Mouse (Mus musculus): ENCODE measurements around the gene Piwil1. TPM values are rescaled to one million over a fixed set of nuclear protein-coding genes. Genes with fewer than 3 reads are reported as not detected.

The Piwil1 gene
- total and polyA plus RNA-seq, 3 experiments, result not detected

GRCm38 (mm10) chr5:128694611-128695325 is 7.6 kb upstream of the Piwil1 start:
- no peak overlapping the region for H3K9ac ChIP-seq (ENCODE audit: control insufficient read depth, low read depth, low read length, poor library complexity, severe bottlenecking)
- DNase-seq (ENCODE audit: low read depth, low spot score), result no peak
- TF ChIP-seq ELF1 (IDR thresholded peaks at IDR 0.05; ENCODE audit: low read depth, low read length), result no peak
- no peaks in the 10 kb centered on the region for H3K36me3 ChIP-seq (ENCODE audit: control insufficient read depth in 1 of 2, insufficient read depth in 2 of 2, low read length in 2 of 2)
- no peak overlapping the region for H3K4me3 ChIP-seq (ENCODE audit: control insufficient read depth in 1 of 2, insufficient read depth in 1 of 2, low read depth in 2 of 2, low read length in 2 of 2)
- H3K27me3 ChIP-seq (ENCODE audit: control insufficient read depth in 1 of 2, insufficient read depth in 2 of 2, low read length in 2 of 2), result no peaks in the 10 kb centered on the region
- no peaks in the 10 kb centered on the region for H3K79me2 ChIP-seq (ENCODE audit: control insufficient read depth, insufficient read depth, low read length, poor library complexity)
- H3K27ac ChIP-seq (ENCODE audit: control insufficient read depth, low read depth, low read length), result no peak overlapping the region
- no peaks in the 10 kb centered on the region for H3K9me3 ChIP-seq (replicated peaks; ENCODE audit: insufficient read depth, low read length)
- no peaks in the 10 kb centered on the region for H3K4me1 ChIP-seq (ENCODE audit: control insufficient read depth in 1 of 2, insufficient read depth in 2 of 2, low read length in 2 of 2)

- Histone ChIP-seq H3K9ac (ENCODE audit: control insufficient read depth, low read depth, low read length, poor library complexity, severe bottlenecking) (no peak overlapping the region), H3K36me3 (ENCODE audit: control insufficient read depth in 1 of 2, insufficient read depth in 2 of 2, low read length in 2 of 2) (no peaks in the 10 kb centered on the region), H3K9me3 (replicated peaks; ENCODE audit: insufficient read depth, low read length) (no peaks in the 10 kb centered on the region), H3K27ac (ENCODE audit: control insufficient read depth, low read depth, low read length) (no peak overlapping the region), H3K27me3 (ENCODE audit: control insufficient read depth in 1 of 2, insufficient read depth in 2 of 2, low read length in 2 of 2) (no peaks in the 10 kb centered on the region), H3K79me2 (ENCODE audit: control insufficient read depth, insufficient read depth, low read length, poor library complexity) (no peaks in the 10 kb centered on the region), H3K4me1 (ENCODE audit: control insufficient read depth in 1 of 2, insufficient read depth in 2 of 2, low read length in 2 of 2) (no peaks in the 10 kb centered on the region), H3K4me3 (ENCODE audit: control insufficient read depth in 1 of 2, insufficient read depth in 1 of 2, low read depth in 2 of 2, low read length in 2 of 2) (no peak overlapping the region)
- TF ChIP-seq ZNF384 (IDR thresholded peaks at IDR 0.05; ENCODE audit: low read depth, low read length) (no peak), KAT2A (conservative IDR thresholded peaks at IDR 0.05; ENCODE audit: low read depth, low read length) (no peak), GABPA (IDR thresholded peaks at IDR 0.05; ENCODE audit: low read depth, low read length) (no peak), MAZ (IDR thresholded peaks at IDR 0.05; ENCODE audit: low read depth, low read length) (no peak), USF2 (IDR thresholded peaks at IDR 0.05; ENCODE audit: borderline replicate concordance in 1 of 2, insufficient read depth in 1 of 2, low read depth in 1 of 2, low read length in 2 of 2) (no peak), JUND (IDR thresholded peaks at IDR 0.05; ENCODE audit: low read depth, low read length) (no peak)
- DNase-seq (ENCODE audit: low read depth, low spot score), result no peak
These were observed 5.5 kb upstream of the Piwil1 start for GRCm38 (mm10) chr5:128696824-128697223.

- no peak overlapping the region for H3K27ac ChIP-seq (ENCODE audit: control insufficient read depth, low read depth, low read length)
- H3K36me3 ChIP-seq (ENCODE audit: control insufficient read depth in 1 of 2, insufficient read depth in 2 of 2, low read length in 2 of 2), result no peaks in the 10 kb centered on the region
- H3K9me3 ChIP-seq (replicated peaks; ENCODE audit: insufficient read depth, low read length), result no peaks in the 10 kb centered on the region
- no peak for TF ChIP-seq POLR2A (IDR thresholded peaks at IDR 0.05; ENCODE audit: control insufficient read depth in 1 of 2, insufficient read depth in 1 of 2, low read depth in 1 of 2, low read length in 2 of 2, poor library complexity in 1 of 2)
- TF ChIP-seq GATA1 (IDR thresholded peaks at IDR 0.05; ENCODE audit: low read depth, low read length), result no peak
- TF ChIP-seq GABPA (IDR thresholded peaks at IDR 0.05; ENCODE audit: low read depth, low read length), result no peak
- TF ChIP-seq MYB (IDR thresholded peaks at IDR 0.05; ENCODE audit: low read depth, low read length), result no peak
- TF ChIP-seq SIN3A (IDR thresholded peaks at IDR 0.05; ENCODE audit: low read length), result no peak
- TF ChIP-seq NRF1 (IDR thresholded peaks at IDR 0.05; ENCODE audit: insufficient read depth, low read depth, low read length, poor library complexity, severe bottlenecking), result no peak
- no peak for TF ChIP-seq TAL1 (IDR thresholded peaks at IDR 0.05; ENCODE audit: low read length)
- no peak for TF ChIP-seq CHD2 (IDR thresholded peaks at IDR 0.05; ENCODE audit: low read length)
- no peaks in the 10 kb centered on the region for H3K4me1 ChIP-seq (ENCODE audit: control insufficient read depth in 1 of 2, insufficient read depth in 2 of 2, low read length in 2 of 2)
- H3K27me3 ChIP-seq (ENCODE audit: control insufficient read depth in 1 of 2, insufficient read depth in 2 of 2, low read length in 2 of 2), result no peaks in the 10 kb centered on the region; a peak in 1 of 4 replicates
- no peak overlapping the region for H3K4me3 ChIP-seq (ENCODE audit: control insufficient read depth in 1 of 2, insufficient read depth in 1 of 2, low read depth in 2 of 2, low read length in 2 of 2)
- DNase-seq (ENCODE audit: low read depth, low spot score), result no peak
- no peaks in the 10 kb centered on the region for H3K79me2 ChIP-seq (ENCODE audit: control insufficient read depth, insufficient read depth, low read length, poor library complexity)
- H3K9ac ChIP-seq (ENCODE audit: control insufficient read depth, low read depth, low read length, poor library complexity, severe bottlenecking), result no peak overlapping the region
These were observed 1.6 kb upstream of the Piwil1 start for GRCm38 (mm10) chr5:128700716-128701115.
